Mouse (Mus musculus): ENCODE measurements around the gene Fdx1.

Fdx1 gene

GRCm38 (mm10) chr9:51962975-51963701 is at the start of gene Fdx1:
Gene Fdx1, minus strand, starts transcription at chr9:51963556.
- DNase-seq (ENCODE audit: low spot score in 2 of 2), result peak; percentile 30 to 56

- no peak for DNase-seq (ENCODE audit: low spot score in 2 of 2)
Measured at GRCm38 (mm10) chr9:52012781-52013436, 49.6 kb upstream of the Fdx1 start.

- DNase-seq (ENCODE audit: low spot score in 2 of 2), result no peak
Measured at GRCm38 (mm10) chr9:52012311-52012710, 49.0 kb upstream of the Fdx1 start.

- no peak for DNase-seq (ENCODE audit: low spot score in 2 of 2)
Measured at GRCm38 (mm10) chr9:52008511-52008910, 45.2 kb upstream of the Fdx1 start.

GRCm38 (mm10) chr9:52007341-52007740 is 44.0 kb upstream of the Fdx1 start:
- no peak for DNase-seq (ENCODE audit: low spot score in 2 of 2)

- DNase-seq (ENCODE audit: low spot score in 2 of 2), result no peak
Measured at GRCm38 (mm10) chr9:52003501-52003900, 40.1 kb upstream of the Fdx1 start.

- no peak for DNase-seq (ENCODE audit: low spot score in 2 of 2)
Measured at GRCm38 (mm10) chr9:51995331-51996099, 32.2 kb upstream of the Fdx1 start.

- no peak for DNase-seq (ENCODE audit: low spot score in 2 of 2)
Measured at GRCm38 (mm10) chr9:51994636-51995260, 31.4 kb upstream of the Fdx1 start.

- peak in 1 of 2 experiments; percentile 10 for DNase-seq (ENCODE audit: low spot score in 2 of 2)
Measured at GRCm38 (mm10) chr9:51993486-51994275, 30.3 kb upstream of the Fdx1 start.

GRCm38 (mm10) chr9:51991241-51991876 is 28.0 kb upstream of the Fdx1 start:
- DNase-seq (ENCODE audit: low spot score in 2 of 2), result no peak

- DNase-seq (ENCODE audit: low spot score in 2 of 2), result peak in 1 of 2 experiments; percentile 4
Measured at GRCm38 (mm10) chr9:51990828-51991227, 27.5 kb upstream of the Fdx1 start.

- peak in 1 of 2 experiments; percentile 23 for DNase-seq (ENCODE audit: low spot score in 2 of 2)
Measured at GRCm38 (mm10) chr9:51985493-51986099, 22.2 kb upstream of the Fdx1 start.

- DNase-seq (ENCODE audit: low spot score in 2 of 2), result no peak
Measured at GRCm38 (mm10) chr9:51981131-51981530, 17.8 kb upstream of the Fdx1 start.

- DNase-seq (ENCODE audit: low spot score in 2 of 2), result no peak
Measured at GRCm38 (mm10) chr9:51979301-51979700, 15.9 kb upstream of the Fdx1 start.

GRCm38 (mm10) chr9:51978545-51979259 is 15.3 kb upstream of the Fdx1 start:
- no peak for DNase-seq (ENCODE audit: low spot score in 2 of 2)

GRCm38 (mm10) chr9:51977439-51978000 is 14.2 kb upstream of the Fdx1 start:
- peak; percentile 75 to 85 for DNase-seq (ENCODE audit: low spot score in 2 of 2)

GRCm38 (mm10) chr9:51974871-51975270 is 11.5 kb upstream of the Fdx1 start:
- DNase-seq (ENCODE audit: low spot score in 2 of 2), result no peak

- no peak for DNase-seq (ENCODE audit: low spot score in 2 of 2)
Measured at GRCm38 (mm10) chr9:51973846-51974245, 10.5 kb upstream of the Fdx1 start.

- DNase-seq (ENCODE audit: low spot score in 2 of 2), result no peak
Measured at GRCm38 (mm10) chr9:51966373-51966772, 3.0 kb upstream of the Fdx1 start.

Measured in cerebellum, postnatal 4 days (tissue).